Mouse (Mus musculus): Measurements from ENCODE around the gene Rabggtb. TPM values are rescaled to one million over a fixed set of nuclear protein-coding genes. Genes with fewer than 3 reads are reported as not detected.

The Rabggtb gene
- polyA plus RNA-seq, 1 experiment from 2014 or later: 50.3 TPM

Other genes with a start within 250 kb of the Rabggtb start
- gene St6galnac3, start 187.8 kb downstream of the Rabggtb start, polyA plus RNA-seq (2015; fragmentation: Nextera tagmentation; extraction: Ambion mirVana): 65.2 and 65.5 TPM in 2 replicates
- 0.12 TPM in 1 of 2 replicates, not detected in the other for gene Asb17, start 68.8 kb downstream of the Rabggtb start, polyA plus RNA-seq (2015; fragmentation: Nextera tagmentation; extraction: Ambion mirVana)
- 0.06 and 0.14 TPM in 2 replicates for gene Msh4, start 6.9 kb downstream of the Rabggtb start, polyA plus RNA-seq (2015; fragmentation: Nextera tagmentation; extraction: Ambion mirVana)
- gene Acadm, start 31.6 kb upstream of the Rabggtb start, polyA plus RNA-seq (2015; fragmentation: Nextera tagmentation; extraction: Ambion mirVana): 113 and 122 TPM in 2 replicates
- 0.50 and 0.58 TPM in 2 replicates for gene Slc44a5, start 60.4 kb upstream of the Rabggtb start, polyA plus RNA-seq (2015; fragmentation: Nextera tagmentation; extraction: Ambion mirVana)

All from kidney, embryonic 15.5 days (tissue).